Mouse (Mus musculus): ENCODE results near the gene Flnb. TPM values are rescaled to one million over a fixed set of nuclear protein-coding genes. Genes with fewer than 3 reads are reported as not detected.

The Flnb gene
- polyA plus RNA-seq, 1 experiment from 2014 or later = 6.8 TPM

DNA sequence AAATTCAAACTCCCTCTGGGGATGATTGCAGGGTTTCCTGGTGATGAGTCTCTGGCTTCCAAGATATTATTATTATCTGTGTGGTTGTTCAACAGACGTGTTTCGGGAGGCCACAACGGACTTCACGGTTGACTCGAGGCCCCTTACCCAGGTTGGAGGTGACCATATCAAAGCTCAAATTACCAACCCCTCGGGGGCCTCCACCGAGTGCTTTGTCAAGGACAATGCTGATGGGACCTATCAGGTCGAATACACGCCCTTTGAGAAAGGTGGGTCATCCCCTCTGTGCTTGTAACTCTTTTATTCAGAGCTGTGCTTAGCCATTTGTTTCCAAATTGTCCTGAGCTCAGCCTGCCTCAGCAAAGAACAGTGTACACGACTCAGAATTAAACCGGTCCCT, 89.3 kb downstream of the Flnb start:
- Histone ChIP-seq H3K27me3 (replicated peaks; ENCODE audit: control insufficient read depth, insufficient read depth, low read length) (no peaks in the 10 kb centered on the region), H3K9me3 (replicated peaks; ENCODE audit: control insufficient read depth, low read length) (no peaks in the 10 kb centered on the region), H3K36me3 (ENCODE audit: control insufficient read depth, insufficient read depth, low read length) (peaks cover 67% of the 10 kb centered on the region), H3K4me3 (ENCODE audit: low read depth, low read length) (no peak overlapping the region), H3K27ac (ENCODE audit: low read depth, low read length) (no peak overlapping the region), H3K4me1 (ENCODE audit: control insufficient read depth, insufficient read depth, low read length) (no peaks in the 10 kb centered on the region), H3K4me2 (ENCODE audit: low read length) (no peak overlapping the region), H3K9ac (ENCODE audit: low read length) (no peak overlapping the region)
- WGBS = 88% methylated on average over 11 of the region's 11 CpGs
- ATAC-seq (no peak), DNase-seq (ENCODE audit: low spot score) (no peak)

GRCm38 (mm10) chr14:7909472-7909871, 91.7 kb downstream of the Flnb start:
- WGBS = 87% methylated on average over 10 of the region's 10 CpGs
- Histone ChIP-seq H3K4me2 (ENCODE audit: low read length) (no peak overlapping the region), H3K4me3 (ENCODE audit: low read depth, low read length) (no peak overlapping the region), H3K27ac (ENCODE audit: low read depth, low read length) (no peak overlapping the region), H3K9ac (ENCODE audit: low read length) (no peak overlapping the region), H3K4me1 (ENCODE audit: control insufficient read depth, insufficient read depth, low read length) (no peaks in the 10 kb centered on the region), H3K27me3 (replicated peaks; ENCODE audit: control insufficient read depth, insufficient read depth, low read length) (no peaks in the 10 kb centered on the region), H3K9me3 (replicated peaks; ENCODE audit: control insufficient read depth, low read length) (no peaks in the 10 kb centered on the region), H3K36me3 (ENCODE audit: control insufficient read depth, insufficient read depth, low read length) (peaks cover 71% of the 10 kb centered on the region)
- DNase-seq (ENCODE audit: low spot score) = no peak
- ATAC-seq = no peak

DNA sequence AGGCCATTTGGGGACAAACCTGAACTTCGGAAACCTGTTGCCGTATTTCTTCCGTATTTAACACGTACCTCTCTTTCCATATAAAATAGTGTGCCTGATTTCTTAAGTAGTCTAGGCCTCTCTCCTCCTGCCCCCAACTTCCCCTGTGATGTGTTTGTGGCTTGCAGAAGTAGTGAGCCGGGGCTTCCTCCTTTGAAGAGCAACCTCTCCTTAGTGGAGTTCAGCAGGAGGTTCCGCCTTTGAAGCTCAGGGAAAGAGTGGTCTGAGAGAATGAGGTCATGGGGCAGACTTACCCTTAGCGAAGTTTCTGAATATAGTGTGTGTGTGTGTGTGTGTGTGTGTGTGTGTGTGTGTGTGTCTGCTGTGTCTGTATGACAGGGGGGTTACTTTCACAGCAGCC, 96.1 kb downstream of the Flnb start:
- no peak overlapping the region for H3K4me2 ChIP-seq (ENCODE audit: low read length)
- H3K27ac ChIP-seq (ENCODE audit: low read depth, low read length) = no peak overlapping the region
- WGBS = 69% methylated on average over 7 of the region's 7 CpGs
- H3K9ac ChIP-seq (ENCODE audit: low read length) = no peak overlapping the region
- peaks cover 71% of the 10 kb centered on the region for H3K36me3 ChIP-seq (ENCODE audit: control insufficient read depth, insufficient read depth, low read length)
- DNase-seq (ENCODE audit: low spot score) = peak; percentile 19
- no peak for ATAC-seq
- H3K9me3 ChIP-seq (replicated peaks; ENCODE audit: control insufficient read depth, low read length) = no peaks in the 10 kb centered on the region
- no peaks in the 10 kb centered on the region for H3K4me1 ChIP-seq (ENCODE audit: control insufficient read depth, insufficient read depth, low read length)
- no peaks in the 10 kb centered on the region for H3K27me3 ChIP-seq (replicated peaks; ENCODE audit: control insufficient read depth, insufficient read depth, low read length)
- H3K4me3 ChIP-seq (ENCODE audit: low read depth, low read length) = no peak overlapping the region

GRCm38 (mm10) chr14:7914461-7914860, 96.7 kb downstream of the Flnb start:
- H3K27me3 ChIP-seq (replicated peaks; ENCODE audit: control insufficient read depth, insufficient read depth, low read length) = no peaks in the 10 kb centered on the region
- H3K27ac ChIP-seq (ENCODE audit: low read depth, low read length) = no peak overlapping the region
- 76% methylated on average over 4 of the region's 4 CpGs for WGBS
- no peak overlapping the region for H3K4me3 ChIP-seq (ENCODE audit: low read depth, low read length)
- DNase-seq (ENCODE audit: low spot score) (no peak), ATAC-seq (no peak)
- no peak overlapping the region for H3K9ac ChIP-seq (ENCODE audit: low read length)
- H3K36me3 ChIP-seq (ENCODE audit: control insufficient read depth, insufficient read depth, low read length) = peaks cover 73% of the 10 kb centered on the region
- H3K4me1 ChIP-seq (ENCODE audit: control insufficient read depth, insufficient read depth, low read length) = no peaks in the 10 kb centered on the region
- H3K9me3 ChIP-seq (replicated peaks; ENCODE audit: control insufficient read depth, low read length) = no peaks in the 10 kb centered on the region
- no peak overlapping the region for H3K4me2 ChIP-seq (ENCODE audit: low read length)

- 87% methylated on average over 6 of the region's 6 CpGs for WGBS
- H3K36me3 ChIP-seq (ENCODE audit: control insufficient read depth, insufficient read depth, low read length) = peaks cover 78% of the 10 kb centered on the region
These were observed 100.6 kb downstream of the Flnb start for GRCm38 (mm10) chr14:7918150-7918991.

GRCm38 (mm10) chr14:7919309-7919708, 101.6 kb downstream of the Flnb start:
- H3K4me2 ChIP-seq (ENCODE audit: low read length) = no peak overlapping the region
- DNase-seq (ENCODE audit: low spot score) (no peak), ATAC-seq (no peak)
- no peak overlapping the region for H3K27ac ChIP-seq (ENCODE audit: low read depth, low read length)
- peaks cover 85% of the 10 kb centered on the region for H3K36me3 ChIP-seq (ENCODE audit: control insufficient read depth, insufficient read depth, low read length)
- H3K9ac ChIP-seq (ENCODE audit: low read length) = no peak overlapping the region
- no peaks in the 10 kb centered on the region for H3K9me3 ChIP-seq (replicated peaks; ENCODE audit: control insufficient read depth, low read length)
- no peaks in the 10 kb centered on the region for H3K4me1 ChIP-seq (ENCODE audit: control insufficient read depth, insufficient read depth, low read length)
- 93% methylated on average over 5 of the region's 5 CpGs for WGBS
- no peaks in the 10 kb centered on the region for H3K27me3 ChIP-seq (replicated peaks; ENCODE audit: control insufficient read depth, insufficient read depth, low read length)
- no peak overlapping the region for H3K4me3 ChIP-seq (ENCODE audit: low read depth, low read length)

More at GRCm38 (mm10) chr14:7918150-7918991, 100.6 kb downstream of the Flnb start:
- Histone ChIP-seq H3K9ac (ENCODE audit: low read length) (no peak overlapping the region), H3K4me2 (ENCODE audit: low read length) (no peak overlapping the region), H3K4me3 (ENCODE audit: low read depth, low read length) (no peak overlapping the region), H3K4me1 (ENCODE audit: control insufficient read depth, insufficient read depth, low read length) (no peaks in the 10 kb centered on the region), H3K27ac (ENCODE audit: low read depth, low read length) (no peak overlapping the region), H3K9me3 (replicated peaks; ENCODE audit: control insufficient read depth, low read length) (no peaks in the 10 kb centered on the region), H3K27me3 (replicated peaks; ENCODE audit: control insufficient read depth, insufficient read depth, low read length) (no peaks in the 10 kb centered on the region)
- ATAC-seq (no peak), DNase-seq (ENCODE audit: low spot score) (no peak)

- ATAC-seq (no peak), DNase-seq (ENCODE audit: low spot score) (no peak)
- H3K9me3 ChIP-seq (replicated peaks; ENCODE audit: control insufficient read depth, low read length) = no peaks in the 10 kb centered on the region
- H3K27ac ChIP-seq (ENCODE audit: low read depth, low read length) = no peak overlapping the region
- no peak overlapping the region for H3K9ac ChIP-seq (ENCODE audit: low read length)
- 75% methylated on average over 4 of the region's 4 CpGs for WGBS
- H3K36me3 ChIP-seq (ENCODE audit: control insufficient read depth, insufficient read depth, low read length) = peaks cover 81% of the 10 kb centered on the region
- no peak overlapping the region for H3K4me3 ChIP-seq (ENCODE audit: low read depth, low read length)
- no peak overlapping the region for H3K4me2 ChIP-seq (ENCODE audit: low read length)
- H3K27me3 ChIP-seq (replicated peaks; ENCODE audit: control insufficient read depth, insufficient read depth, low read length) = no peaks in the 10 kb centered on the region
- H3K4me1 ChIP-seq (ENCODE audit: control insufficient read depth, insufficient read depth, low read length) = no peaks in the 10 kb centered on the region
These were observed 102.2 kb downstream of the Flnb start for GRCm38 (mm10) chr14:7919921-7920320.

- Histone ChIP-seq H3K4me1 (ENCODE audit: control insufficient read depth, insufficient read depth, low read length) (no peaks in the 10 kb centered on the region), H3K9me3 (replicated peaks; ENCODE audit: control insufficient read depth, low read length) (no peaks in the 10 kb centered on the region), H3K27me3 (replicated peaks; ENCODE audit: control insufficient read depth, insufficient read depth, low read length) (no peaks in the 10 kb centered on the region), H3K9ac (ENCODE audit: low read length) (no peak overlapping the region), H3K4me3 (ENCODE audit: low read depth, low read length) (no peak overlapping the region), H3K4me2 (ENCODE audit: low read length) (no peak overlapping the region), H3K36me3 (ENCODE audit: control insufficient read depth, insufficient read depth, low read length) (peaks cover 80% of the 10 kb centered on the region), H3K27ac (ENCODE audit: low read depth, low read length) (no peak overlapping the region)
- DNase-seq (ENCODE audit: low spot score) = no peak
- no peak for ATAC-seq
- WGBS = 86% methylated on average over 5 of the region's 5 CpGs
These were observed 103.7 kb downstream of the Flnb start for GRCm38 (mm10) chr14:7921459-7921858.

- H3K4me2 ChIP-seq (ENCODE audit: low read length) = no peak overlapping the region
- DNase-seq (ENCODE audit: low spot score) (no peak), ATAC-seq (no peak)
- no peak overlapping the region for H3K4me3 ChIP-seq (ENCODE audit: low read depth, low read length)
- no peaks in the 10 kb centered on the region for H3K4me1 ChIP-seq (ENCODE audit: control insufficient read depth, insufficient read depth, low read length)
- peaks cover 73% of the 10 kb centered on the region for H3K36me3 ChIP-seq (ENCODE audit: control insufficient read depth, insufficient read depth, low read length)
- no peaks in the 10 kb centered on the region for H3K9me3 ChIP-seq (replicated peaks; ENCODE audit: control insufficient read depth, low read length)
- H3K27me3 ChIP-seq (replicated peaks; ENCODE audit: control insufficient read depth, insufficient read depth, low read length) = no peaks in the 10 kb centered on the region
- H3K9ac ChIP-seq (ENCODE audit: low read length) = no peak overlapping the region
- H3K27ac ChIP-seq (ENCODE audit: low read depth, low read length) = no peak overlapping the region
These were observed 105.9 kb downstream of the Flnb start for GRCm38 (mm10) chr14:7923635-7924034.

All from forebrain, embryonic 14.5 days (tissue).